Mouse (Mus musculus) testis, adult 2 months (tissue): ENCODE data around the gene Ldlrad3. TPM values are rescaled to one million over a fixed set of nuclear protein-coding genes. Genes with fewer than 3 reads are reported as not detected.

Experiments
- H3K27ac ChIP-seq: fragments of 200-500 bp; 2 replicates; pipeline ENCODE4 v1.5.1; 2012; ENCODE audit warnings: low read depth, low read length; ENCODE audit not compliant: control insufficient read depth, insufficient read depth
- H3K27me3 ChIP-seq: fragments of 200-500 bp; 2 replicates; pipeline ENCODE4 v1.6.1; 2012; ENCODE audit warnings: mild to moderate bottlenecking, low read length, moderate library complexity; ENCODE audit not compliant: control insufficient read depth, insufficient read depth
- H3K36me3 ChIP-seq: fragments of 200-500 bp; 2 replicates; pipeline ENCODE4 v1.6.1; 2012; ENCODE audit warnings: mild to moderate bottlenecking, low read length; ENCODE audit not compliant: control insufficient read depth, insufficient read depth
- H3K4me1 ChIP-seq: fragments of 200-500 bp; 2 replicates; pipeline ENCODE4 v1.6.1; 2012; ENCODE audit warnings: low read length; ENCODE audit not compliant: control insufficient read depth, insufficient read depth
- H3K4me3 ChIP-seq: fragments of 200-500 bp; 2 replicates; pipeline ENCODE4 v1.5.1; 2012; ENCODE audit warnings: low read depth, mild to moderate bottlenecking, low read length, moderate library complexity, mixed read lengths; ENCODE audit not compliant: control insufficient read depth
- CTCF ChIP-seq: fragments of 200-500 bp; IDR thresholded peaks from 2 replicates; pipeline ENCODE4 v1.5.1; 2012; ENCODE audit warnings: low read depth, mild to moderate bottlenecking, inconsistent platforms, low read length, moderate library complexity; ENCODE audit not compliant: control insufficient read depth, insufficient read depth, insufficient replicate concordance
- POLR2A ChIP-seq: fragments of 200-500 bp; IDR thresholded peaks from 2 replicates; pipeline ENCODE4 v1.6.1; 2012; ENCODE audit warnings: low read depth, mild to moderate bottlenecking, inconsistent platforms, low read length, moderate library complexity; ENCODE audit not compliant: control insufficient read depth
- polyA plus RNA-seq: library from polyadenylated mRNA; depleted of rRNA; stranded (reverse); fragments of >200 nt; gene quantifications from 2 replicates; pipeline ENCODE4 v1.2.3, GENCODE M21; 2012

Ldlrad3 gene
- polyA plus RNA-seq, 1 experiment: 1.8 TPM

DNA sequence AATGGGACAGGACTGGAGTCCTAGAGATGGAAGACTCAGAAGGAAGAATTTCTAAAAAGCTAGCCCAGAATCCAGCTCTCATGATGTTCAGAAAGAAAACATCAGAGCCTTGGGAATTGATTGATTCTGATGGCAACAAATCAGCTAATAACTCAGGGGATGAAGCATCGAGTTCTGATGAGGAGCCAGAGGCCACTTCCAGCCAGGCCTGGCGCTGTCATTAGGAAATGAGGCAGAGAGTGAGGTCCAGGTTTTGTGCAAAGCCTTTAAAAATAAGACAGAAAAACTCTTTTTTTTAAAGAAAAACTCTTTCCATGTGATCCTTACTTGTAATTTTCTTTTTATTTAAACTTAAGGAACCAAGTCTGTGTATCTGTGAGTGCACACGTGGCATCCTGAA, 252.9 kb downstream of the Ldlrad3 start:
- Histone ChIP-seq H3K36me3 (no peaks in the 10 kb centered on the region), H3K27me3 (no peaks in the 10 kb centered on the region), H3K27ac (no peak overlapping the region), H3K4me3 (no peak overlapping the region), H3K4me1 (no peaks in the 10 kb centered on the region)
- no peak for TF ChIP-seq CTCF
- TF ChIP-seq POLR2A: no peak

DNA sequence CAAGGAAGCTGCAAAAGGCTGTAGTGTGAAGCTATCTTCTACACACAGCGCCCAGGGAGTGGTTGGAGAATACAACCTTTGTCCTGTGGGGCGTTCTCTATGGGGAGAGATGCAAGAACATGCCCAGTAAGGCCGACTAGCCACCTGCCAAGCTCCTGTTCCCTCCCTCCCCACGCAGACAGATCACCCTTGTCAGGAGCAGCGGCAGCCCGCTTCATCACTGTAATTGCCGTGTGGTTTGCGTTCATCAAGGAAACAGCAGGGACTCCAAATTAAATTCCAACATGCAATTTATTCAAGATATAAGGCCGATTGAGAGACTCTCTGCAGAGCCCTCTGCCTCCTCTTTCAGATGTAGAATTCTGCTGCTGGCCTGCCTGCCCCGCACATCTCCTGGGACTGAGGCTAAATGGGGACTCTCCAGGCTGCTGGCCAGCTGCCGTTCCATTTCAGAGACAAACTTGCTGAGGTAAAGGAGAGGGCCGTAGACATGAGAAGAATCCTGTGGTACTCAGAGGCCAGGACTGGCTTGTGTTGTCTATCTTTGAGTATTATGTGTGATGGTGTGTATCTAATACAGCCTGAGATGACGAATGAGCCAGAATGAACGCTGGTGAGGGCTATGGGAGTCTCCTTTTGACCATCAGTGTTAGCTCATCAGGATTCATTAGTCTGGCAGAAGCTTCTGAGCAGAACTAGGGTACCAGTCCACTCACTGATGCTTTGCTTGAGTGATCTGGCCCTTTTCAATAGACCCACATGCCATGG, 253.8 kb downstream of the Ldlrad3 start:
- Histone ChIP-seq H3K27ac (no peak overlapping the region), H3K27me3 (no peaks in the 10 kb centered on the region), H3K4me3 (no peak overlapping the region), H3K4me1 (no peaks in the 10 kb centered on the region), H3K36me3 (no peaks in the 10 kb centered on the region)
- TF ChIP-seq CTCF: no peak
- no peak for TF ChIP-seq POLR2A

DNA sequence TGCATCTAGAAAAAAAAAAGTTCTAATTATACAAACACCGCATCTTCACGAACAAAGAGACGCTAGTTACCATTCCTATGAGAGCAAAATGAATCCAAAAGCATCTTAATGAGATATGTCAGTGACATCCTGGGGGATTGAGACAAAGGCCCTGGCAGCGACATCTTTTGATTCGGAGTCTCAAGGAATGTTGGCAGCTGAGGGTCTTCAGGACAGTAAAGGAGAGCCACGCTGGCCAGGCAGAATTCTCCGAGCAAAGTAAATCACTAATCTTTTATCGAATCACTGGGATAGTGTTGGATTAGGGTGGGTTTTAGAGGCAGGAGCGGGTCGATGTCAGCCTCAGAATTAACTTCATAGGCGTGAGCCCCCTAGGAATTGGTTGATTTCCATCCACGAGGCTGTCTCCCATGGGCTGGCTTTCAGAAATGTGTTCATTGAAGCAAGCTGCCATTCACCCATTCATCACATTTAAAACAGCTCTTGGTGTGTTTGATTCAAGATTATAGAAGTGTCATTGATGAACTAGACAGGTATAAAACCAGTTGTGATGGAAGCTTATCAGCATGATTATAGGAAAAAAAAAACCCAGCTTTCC, 260.5 kb downstream of the Ldlrad3 start:
- Histone ChIP-seq H3K4me1 (no peaks in the 10 kb centered on the region), H3K36me3 (no peaks in the 10 kb centered on the region), H3K27me3 (no peaks in the 10 kb centered on the region), H3K4me3 (no peak overlapping the region), H3K27ac (no peak overlapping the region)
- no peak for TF ChIP-seq CTCF

DNA sequence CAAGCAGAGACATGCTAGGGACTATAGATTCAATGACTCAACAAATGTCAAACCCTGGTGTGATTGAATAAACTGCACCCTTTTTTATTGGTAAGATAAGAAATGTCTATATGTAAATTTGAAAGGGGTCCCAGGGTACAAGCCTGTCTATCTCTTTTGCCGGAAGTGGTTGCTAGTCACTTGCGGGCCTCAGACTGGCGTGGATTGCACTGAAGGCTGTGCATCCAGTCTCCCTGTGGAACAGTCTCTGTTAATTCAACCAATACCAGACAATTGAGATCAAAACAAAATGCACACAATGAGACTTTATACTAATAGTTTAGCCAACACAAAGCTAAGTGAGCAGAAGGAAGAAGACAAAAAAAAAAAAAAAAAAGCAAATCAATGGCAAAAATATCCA, 261.0 kb downstream of the Ldlrad3 start:
- no peak overlapping the region for H3K4me3 ChIP-seq
- TF ChIP-seq POLR2A: no peak
- TF ChIP-seq CTCF: no peak
- no peaks in the 10 kb centered on the region for H3K27me3 ChIP-seq
- H3K27ac ChIP-seq: no peak overlapping the region
- H3K4me1 ChIP-seq: no peaks in the 10 kb centered on the region
- no peaks in the 10 kb centered on the region for H3K36me3 ChIP-seq

DNA sequence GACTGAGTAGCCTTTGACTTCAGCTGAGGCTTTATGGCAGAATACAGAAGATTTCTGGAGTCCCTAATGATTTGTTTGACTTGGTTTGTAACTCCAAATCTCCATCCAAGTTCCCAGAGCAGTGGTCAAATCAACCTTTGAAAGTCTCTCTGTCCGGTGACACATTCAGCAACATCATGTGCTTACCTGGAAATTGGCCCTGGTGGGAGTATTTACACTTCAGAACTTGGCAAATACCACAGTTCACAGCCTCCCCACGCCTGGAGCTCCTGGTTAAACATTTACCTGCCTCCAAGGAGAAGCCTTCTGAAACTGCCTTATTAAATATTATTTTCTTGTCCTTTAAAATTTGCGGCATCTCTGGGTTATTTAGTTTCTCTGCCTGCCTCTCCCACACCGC, 263.0 kb downstream of the Ldlrad3 start:
- no peak for TF ChIP-seq CTCF
- no peak for TF ChIP-seq POLR2A
- Histone ChIP-seq H3K4me1 (no peaks in the 10 kb centered on the region), H3K4me3 (no peak overlapping the region), H3K27me3 (no peaks in the 10 kb centered on the region), H3K27ac (no peak overlapping the region), H3K36me3 (no peaks in the 10 kb centered on the region)

DNA sequence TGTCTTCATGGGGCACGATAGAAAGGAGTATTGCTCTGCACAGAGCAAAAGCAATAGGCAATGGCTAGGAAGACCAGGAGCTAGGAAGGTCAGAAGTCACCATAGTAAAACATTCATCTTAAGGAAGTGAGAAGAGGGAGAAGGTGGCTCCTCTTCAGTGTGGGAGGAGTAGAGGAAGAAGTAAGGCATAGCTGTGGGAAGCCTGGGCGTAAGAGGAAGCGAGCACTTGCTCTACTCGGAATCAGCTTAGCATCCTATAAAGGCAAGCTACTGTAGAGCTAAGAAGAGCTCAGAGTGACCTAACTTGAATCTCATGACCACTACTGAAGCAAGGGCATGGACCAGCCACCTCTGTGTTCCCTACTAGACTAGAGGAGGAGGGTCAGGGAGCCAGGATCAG, 263.9 kb downstream of the Ldlrad3 start:
- no peaks in the 10 kb centered on the region for H3K4me1 ChIP-seq
- H3K4me3 ChIP-seq: no peak overlapping the region
- H3K36me3 ChIP-seq: no peaks in the 10 kb centered on the region
- TF ChIP-seq CTCF (no peak), POLR2A (no peak)
- H3K27me3 ChIP-seq: no peaks in the 10 kb centered on the region
- no peak overlapping the region for H3K27ac ChIP-seq

DNA sequence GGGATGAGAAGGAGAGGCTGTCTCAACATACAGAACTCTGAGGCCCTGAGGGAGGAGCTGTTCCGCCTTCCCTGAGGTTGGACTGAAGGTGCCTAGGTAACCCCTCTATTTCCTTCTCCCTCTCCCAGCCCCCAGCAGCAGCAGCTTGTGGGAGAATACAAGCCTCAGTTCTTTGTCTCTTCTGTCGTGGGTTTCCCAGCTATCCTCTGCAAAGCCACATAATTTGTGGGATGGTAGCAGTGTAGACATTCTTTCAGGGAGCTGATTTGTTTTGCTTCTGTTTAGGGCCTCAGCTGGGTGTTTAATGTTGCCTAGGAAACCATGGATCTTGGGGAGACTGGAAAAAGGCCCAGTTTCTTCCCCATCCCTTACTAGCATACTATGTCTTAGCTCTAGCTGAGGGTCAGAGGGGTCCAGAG, 266.0 kb downstream of the Ldlrad3 start:
- H3K27me3 ChIP-seq: no peaks in the 10 kb centered on the region
- TF ChIP-seq CTCF (no peak), POLR2A (no peak)
- H3K4me1 ChIP-seq: no peaks in the 10 kb centered on the region
- no peaks in the 10 kb centered on the region for H3K36me3 ChIP-seq
- no peak overlapping the region for H3K4me3 ChIP-seq
- no peak overlapping the region for H3K27ac ChIP-seq

DNA sequence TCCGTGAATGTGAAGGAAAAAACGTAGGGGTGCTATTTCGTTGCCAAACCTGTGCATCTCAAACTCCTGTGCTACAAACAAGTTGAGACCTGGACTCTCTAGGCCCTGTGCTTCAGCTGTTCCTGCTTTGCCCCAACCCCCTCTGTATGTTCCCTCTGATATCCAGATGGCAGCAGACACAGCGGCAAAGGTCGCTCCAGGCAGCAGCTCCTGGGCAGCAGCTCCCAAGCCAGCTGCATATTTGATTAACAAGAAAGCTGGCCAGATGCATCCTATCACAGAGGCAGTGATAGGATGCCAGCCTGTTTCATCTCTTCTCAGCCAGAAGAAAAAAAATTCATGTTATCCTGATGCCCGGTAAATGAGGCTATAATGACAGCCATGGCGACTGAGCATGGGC, 267.7 kb downstream of the Ldlrad3 start:
- Histone ChIP-seq H3K36me3 (no peaks in the 10 kb centered on the region), H3K27ac (no peak overlapping the region), H3K4me3 (no peak overlapping the region), H3K27me3 (no peaks in the 10 kb centered on the region), H3K4me1 (no peaks in the 10 kb centered on the region)
- TF ChIP-seq POLR2A: no peak
- TF ChIP-seq CTCF: no peak
